Mouse (Mus musculus): ENCODE data around the gene Cd160.

The Cd160 gene

DNA sequence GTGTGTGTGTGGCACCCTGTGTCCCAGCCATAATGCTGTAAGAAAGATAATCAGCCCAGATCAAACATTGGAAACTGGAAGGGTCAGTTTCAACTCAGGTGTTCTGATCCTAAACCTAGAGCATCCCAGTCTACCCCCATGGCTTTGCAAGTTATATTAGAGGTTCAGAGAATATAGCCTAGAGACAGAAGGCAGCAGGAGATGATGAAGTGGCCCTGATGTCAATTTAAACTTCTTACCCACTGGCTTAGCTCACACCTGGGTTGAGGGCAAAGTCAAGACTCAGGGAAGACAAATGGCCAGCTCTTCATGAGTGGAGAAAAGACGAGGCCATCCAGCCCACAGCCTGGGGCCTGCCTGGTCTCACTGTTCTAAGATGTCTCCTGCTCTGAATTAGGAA is at the start of gene Cd160, which contains the start of gene Pdzk1:
Cd160 (minus strand) TSS at position 368 of the 400 bp plus-strand sequence.
Pdzk1 (plus strand) TSS at position 301 of the 400 bp plus-strand sequence.
- no peak for DNase-seq (ENCODE audit: low spot score in 2 of 2)

- DNase-seq (ENCODE audit: low spot score in 2 of 2), result no peak
Observed at GRCm38 (mm10) chr3:96874808-96875571, 45.8 kb upstream of the Cd160 start.

DNA sequence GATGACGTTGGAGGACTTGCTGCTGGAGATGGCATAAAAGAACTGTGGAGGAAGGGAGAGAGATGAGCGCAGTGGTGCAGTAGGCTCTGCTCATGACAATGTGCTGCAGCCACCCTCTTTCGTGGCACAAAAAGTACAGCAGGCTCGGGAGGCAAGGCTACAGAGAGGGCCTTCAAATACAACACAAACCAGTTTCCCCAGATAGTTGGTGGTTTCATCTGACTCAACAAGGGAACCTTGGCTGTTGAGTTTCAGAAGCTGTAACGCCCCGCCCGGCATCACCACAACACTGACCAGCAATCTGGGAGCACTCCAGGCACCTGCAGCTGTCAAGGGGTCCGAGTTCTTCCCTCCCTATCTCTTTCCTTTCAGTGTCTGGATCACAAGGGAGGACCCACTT is 43.4 kb upstream of the Cd160 start:
- DNase-seq (ENCODE audit: low spot score in 2 of 2), result no peak

DNA sequence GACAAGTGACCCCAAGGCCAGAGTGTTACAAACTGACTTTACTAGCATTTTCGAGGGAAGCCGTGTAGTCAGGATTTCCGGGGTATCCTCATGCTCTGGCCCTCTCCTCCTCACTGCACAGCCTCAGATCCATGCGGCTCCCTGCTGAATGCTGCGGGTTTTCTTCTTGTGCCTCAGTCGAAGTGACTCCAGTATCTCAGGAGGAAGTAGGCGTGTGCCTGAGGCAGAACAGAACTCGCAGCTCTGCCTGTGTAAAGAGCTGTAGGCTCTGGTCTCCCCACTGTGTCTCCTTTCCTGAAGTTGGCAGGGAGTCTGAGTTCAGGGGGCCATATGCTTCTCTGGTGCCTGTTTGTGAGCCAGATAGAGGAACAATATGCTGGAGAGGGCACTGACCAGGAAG is 41.9 kb upstream of the Cd160 start:
- DNase-seq (ENCODE audit: low spot score in 2 of 2), result no peak

DNA sequence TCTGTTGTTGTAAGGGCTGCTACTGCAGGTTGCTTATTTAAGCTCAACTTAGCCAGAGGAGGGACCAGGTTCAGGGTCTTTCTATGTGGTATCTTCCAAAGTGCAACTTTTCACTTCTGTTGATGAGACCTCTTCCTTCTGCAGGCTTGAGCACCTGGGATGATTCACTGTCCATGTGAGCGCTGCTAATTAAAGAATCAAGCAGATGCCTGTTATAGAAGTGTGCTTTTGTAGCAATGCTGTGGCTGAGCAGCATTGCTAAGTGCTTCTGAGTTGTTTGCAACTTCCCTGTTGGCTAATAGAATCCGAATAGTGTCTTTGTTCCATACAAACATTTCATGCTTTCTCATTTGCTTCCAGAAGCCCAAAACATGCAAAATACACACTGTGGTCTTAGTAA is 41.1 kb upstream of the Cd160 start:
- no peak for DNase-seq (ENCODE audit: low spot score in 2 of 2)

- DNase-seq (ENCODE audit: low spot score in 2 of 2), result no peak
Observed at GRCm38 (mm10) chr3:96869091-96869490, 39.9 kb upstream of the Cd160 start.

DNA sequence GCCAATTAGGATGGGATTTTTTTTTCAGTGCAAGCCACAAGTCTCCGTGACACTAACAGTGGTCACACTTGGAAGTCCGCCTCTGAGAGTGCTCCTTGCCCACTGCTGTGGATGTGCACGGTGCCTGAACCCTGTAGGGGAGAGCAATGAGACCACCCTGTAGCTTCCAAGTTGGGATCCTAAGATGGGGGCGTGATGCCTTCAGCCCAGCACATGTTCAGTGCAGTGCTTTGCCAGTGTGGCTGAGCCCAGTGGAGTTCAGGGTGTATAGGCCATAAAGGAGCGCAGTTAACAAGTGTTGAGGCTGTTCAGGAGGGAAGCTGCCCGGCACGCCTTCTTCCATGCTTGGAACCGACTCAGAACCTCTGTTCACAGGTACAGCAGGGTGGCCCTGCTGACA is 39.4 kb upstream of the Cd160 start:
- DNase-seq (ENCODE audit: low spot score in 2 of 2), result no peak

GRCm38 (mm10) chr3:96867863-96868262 is 38.7 kb upstream of the Cd160 start:
- no peak for DNase-seq (ENCODE audit: low spot score in 2 of 2)

DNA sequence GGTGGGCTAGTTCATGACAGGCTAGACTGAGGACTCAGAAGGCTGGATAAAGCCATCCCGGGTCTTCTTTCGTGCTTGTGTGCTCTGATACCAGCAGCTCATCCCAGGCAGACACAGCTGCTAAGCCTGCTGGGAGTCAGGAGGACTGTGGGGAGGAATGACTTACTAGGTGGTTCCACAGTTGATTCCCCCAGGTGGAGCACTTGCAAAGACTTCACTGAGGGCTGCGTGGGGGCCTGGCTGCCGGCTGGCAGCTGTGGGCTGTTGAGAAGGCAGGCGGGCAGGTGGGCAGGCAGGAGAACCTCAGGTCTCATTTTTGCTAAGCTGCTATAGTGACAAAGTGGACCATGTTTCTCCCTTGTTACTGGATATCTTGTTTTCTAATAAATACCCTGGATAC is 31.3 kb upstream of the Cd160 start:
- DNase-seq (ENCODE audit: low spot score in 2 of 2), result no peak

- no peak for DNase-seq (ENCODE audit: low spot score in 2 of 2)
Observed at GRCm38 (mm10) chr3:96855833-96856232, 26.7 kb upstream of the Cd160 start.

GRCm38 (mm10) chr3:96854376-96854775 is 25.2 kb upstream of the Cd160 start:
- no peak for DNase-seq (ENCODE audit: low spot score in 2 of 2)

DNA sequence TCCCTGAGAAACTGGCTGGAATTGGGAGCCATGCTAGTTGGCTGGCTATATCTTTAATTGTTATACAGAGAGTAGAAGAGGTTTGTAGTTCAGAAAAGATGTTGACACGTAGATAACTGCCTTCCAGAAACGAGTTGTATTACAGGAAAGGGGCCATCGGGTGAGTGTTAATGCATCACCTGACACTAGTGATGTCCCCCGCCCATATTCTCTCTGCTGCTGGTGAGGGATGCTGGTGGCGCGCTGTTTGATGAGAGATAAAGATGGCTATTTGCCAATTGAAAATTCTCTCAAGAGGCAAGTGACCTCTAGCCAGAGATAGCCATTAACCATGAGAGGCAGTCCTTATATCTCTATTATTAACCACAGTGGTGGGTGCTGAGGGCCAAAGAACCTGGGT is 23.4 kb upstream of the Cd160 start:
- DNase-seq (ENCODE audit: low spot score in 2 of 2), result no peak

- no peak for DNase-seq (ENCODE audit: low spot score in 2 of 2)
Observed at GRCm38 (mm10) chr3:96849168-96849727, 20.1 kb upstream of the Cd160 start.

DNA sequence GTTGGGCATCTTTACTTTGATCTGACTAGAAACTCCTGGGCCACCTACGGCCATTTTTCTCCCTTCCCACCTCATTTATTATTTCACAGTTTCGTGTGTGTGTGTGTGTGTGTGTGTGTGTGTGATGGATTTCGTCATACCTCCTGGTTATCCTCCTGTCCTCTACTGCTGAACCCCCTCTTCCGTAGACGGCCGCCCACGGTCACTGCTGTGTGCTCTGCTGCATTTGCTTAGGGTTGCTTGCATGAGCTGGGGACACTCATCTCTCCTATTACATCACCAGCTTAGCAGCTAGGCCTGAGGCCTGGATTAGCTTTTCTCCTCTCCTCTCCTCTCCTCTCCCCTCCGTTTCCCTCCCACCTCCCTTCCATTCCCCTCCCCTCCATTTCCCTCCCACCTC is 19.3 kb upstream of the Cd160 start:
- DNase-seq (ENCODE audit: low spot score in 2 of 2), result no peak

- DNase-seq (ENCODE audit: low spot score in 2 of 2), result no peak
Observed at GRCm38 (mm10) chr3:96847661-96848060, 18.5 kb upstream of the Cd160 start.

GRCm38 (mm10) chr3:96846985-96847384 is 17.8 kb upstream of the Cd160 start:
- no peak for DNase-seq (ENCODE audit: low spot score in 2 of 2)

DNA sequence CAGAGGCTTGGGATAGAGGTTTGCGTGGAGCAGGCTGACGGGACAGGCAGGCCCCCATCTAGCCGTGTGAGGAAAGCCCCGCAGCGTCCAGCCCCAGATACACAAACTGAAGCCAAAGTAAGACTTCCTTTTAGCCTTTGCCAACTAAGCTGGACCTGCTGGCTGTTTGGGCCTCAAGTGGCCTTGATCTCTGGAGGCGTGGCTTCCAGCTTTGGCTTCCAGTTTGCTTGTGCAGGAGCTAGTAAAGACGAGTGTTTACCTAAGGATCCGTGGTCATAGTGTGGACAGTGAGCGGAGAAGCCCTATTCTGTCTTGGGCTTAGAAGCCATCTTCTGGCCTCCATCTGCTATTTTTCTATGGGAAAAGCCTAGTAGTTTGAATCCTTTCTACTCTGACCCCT is 16.7 kb upstream of the Cd160 start:
- no peak for DNase-seq (ENCODE audit: low spot score in 2 of 2)

DNA sequence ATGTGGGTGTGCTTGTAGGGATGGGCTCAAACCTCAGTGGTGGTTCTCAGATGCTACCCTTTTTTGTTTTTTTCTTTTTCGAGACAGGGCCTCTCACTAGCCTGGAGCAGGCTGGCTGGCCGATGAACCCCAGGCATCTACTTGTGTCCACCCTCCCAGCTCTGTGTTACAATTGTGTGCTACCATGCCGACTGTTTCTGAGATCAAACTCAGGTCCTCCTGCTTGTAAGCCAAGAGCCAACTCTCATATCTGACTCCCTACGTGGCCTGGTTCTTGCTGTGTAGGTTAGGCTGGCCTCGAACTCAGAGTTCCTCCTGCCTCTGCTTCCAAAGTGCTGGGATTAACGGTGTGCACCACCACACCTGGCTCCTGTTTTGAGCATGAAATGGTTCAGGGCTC is 16.0 kb upstream of the Cd160 start:
- DNase-seq (ENCODE audit: low spot score in 2 of 2), result no peak

- DNase-seq (ENCODE audit: low spot score in 2 of 2), result no peak
Observed at GRCm38 (mm10) chr3:96838996-96839645, 10.0 kb upstream of the Cd160 start.

GRCm38 (mm10) chr3:96836414-96836813 is 7.3 kb upstream of the Cd160 start:
- no peak for DNase-seq (ENCODE audit: low spot score in 2 of 2)

DNA sequence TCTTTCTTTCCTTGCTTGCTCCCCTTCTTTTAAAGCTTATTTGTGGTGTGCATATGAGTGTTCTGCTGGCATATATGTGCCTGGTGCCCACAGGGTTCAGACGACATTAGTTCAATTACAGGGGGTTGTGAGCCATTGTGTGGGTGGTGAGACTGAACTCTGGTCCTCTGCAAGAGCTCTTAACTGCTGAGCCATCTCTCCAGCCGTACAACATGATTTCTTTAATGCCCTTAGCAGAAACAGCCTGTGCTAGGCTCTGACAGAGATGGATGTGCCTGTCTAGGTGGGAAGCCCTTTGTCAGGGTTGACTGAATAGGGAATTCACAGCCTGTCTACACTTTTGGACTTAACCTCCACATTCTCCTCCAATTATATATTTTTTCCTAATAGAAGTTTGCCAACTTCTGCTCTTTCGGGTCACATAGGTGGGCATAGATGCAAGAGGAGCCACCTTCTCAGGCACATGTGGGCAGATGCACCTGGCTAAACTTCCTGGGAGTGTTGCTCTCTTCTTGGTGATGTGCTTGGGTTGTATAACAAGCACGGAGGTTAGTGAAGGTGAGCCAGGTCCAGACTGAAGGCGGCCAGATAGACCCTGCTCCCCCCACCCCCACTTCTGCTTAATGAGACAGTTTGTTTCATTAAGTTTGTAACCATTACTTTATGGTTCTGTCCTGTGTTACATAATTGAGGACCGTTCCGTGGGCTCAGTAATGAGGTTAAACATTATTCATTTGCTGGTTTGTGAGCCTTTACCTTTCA is 5.6 kb upstream of the Cd160 start:
- DNase-seq (ENCODE audit: low spot score in 2 of 2), result no peak

DNA sequence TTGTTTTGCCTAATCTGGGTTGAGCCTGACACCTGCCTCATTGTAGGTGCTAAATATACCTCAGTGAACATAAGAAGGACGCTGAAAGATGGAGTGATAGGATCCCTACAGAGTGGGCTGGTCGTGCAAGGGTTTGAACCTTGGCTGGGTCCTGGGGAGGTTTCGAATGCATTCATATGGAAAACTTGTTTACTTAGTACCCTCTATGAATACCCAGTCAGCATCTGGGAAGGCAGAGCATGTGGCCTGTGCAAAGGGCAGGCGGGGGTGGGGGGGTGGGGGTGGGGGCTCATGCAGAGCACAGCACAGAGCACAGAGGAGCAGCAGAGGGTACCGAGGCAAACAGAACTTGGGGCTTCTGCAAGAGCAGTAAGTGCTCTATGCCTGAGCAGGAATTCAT is 3.8 kb upstream of the Cd160 start:
- DNase-seq (ENCODE audit: low spot score in 2 of 2), result no peak
